Mouse (Mus musculus): ENCODE data around the gene Cltb. TPM values are rescaled to one million over a fixed set of nuclear protein-coding genes. Genes with fewer than 3 reads are reported as not detected.

Cltb gene
- polyA plus RNA-seq, 1 experiment from 2014 or later, result 55.7 TPM

DNA sequence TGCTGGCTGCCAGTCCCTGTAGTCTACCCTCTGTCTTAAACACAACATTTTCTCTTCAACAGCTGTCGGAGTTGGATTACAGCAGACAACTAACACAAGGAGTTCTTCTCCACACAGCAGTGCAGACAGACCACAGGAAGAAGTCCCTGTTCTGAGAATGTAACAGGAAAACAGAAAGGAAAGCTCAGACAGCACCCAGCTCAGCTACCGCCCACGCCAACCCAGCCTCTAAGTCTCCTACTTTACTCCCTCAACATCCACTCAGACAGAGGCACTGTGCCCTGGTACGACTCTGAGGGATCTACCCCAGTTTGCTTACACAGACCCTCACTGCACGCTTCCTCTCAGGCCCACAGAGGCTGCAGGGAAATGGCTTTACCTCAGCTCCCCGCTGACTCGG lies 50.5 kb downstream of the Cltb start:
- ATAC-seq (replicated peaks; ENCODE audit: insufficient number of reproducible peaks, insufficient read depth, low FRiP score, low read depth), result no peak
- Histone ChIP-seq H3K4me2 (no peak overlapping the region), H3K27ac (no peak overlapping the region), H3K27me3 (no peaks in the 10 kb centered on the region), H3K4me3 (no peak overlapping the region), H3K4me1 (replicated peaks) (peaks cover 12% of the 10 kb centered on the region), H3K9me3 (replicated peaks) (no peaks in the 10 kb centered on the region), H3K36me3 (peaks cover 58% of the 10 kb centered on the region), H3K9ac (no peak overlapping the region)
- WGBS, result 93% methylated on average over 7 of the region's 7 CpGs

DNA sequence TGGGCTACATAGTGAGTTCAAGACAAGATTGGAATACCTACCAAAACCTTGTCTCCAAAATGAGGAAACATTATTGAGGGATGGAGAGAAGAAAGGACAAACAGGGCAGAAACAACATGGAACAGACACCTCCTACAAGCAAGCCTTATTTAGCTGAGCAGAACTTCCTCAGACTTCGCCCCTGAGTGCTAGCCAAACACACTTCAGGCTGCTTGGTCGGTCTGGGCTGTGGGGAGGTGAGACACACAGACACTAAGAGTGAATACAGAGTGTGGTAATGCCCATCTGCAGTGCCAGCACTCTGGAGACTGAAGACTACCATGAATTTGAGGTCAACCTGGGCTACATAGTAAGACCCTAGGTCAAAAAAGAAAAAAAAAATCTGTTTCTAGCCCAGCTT lies 51.5 kb downstream of the Cltb start:
- WGBS, result 91% methylated on average over 2 of the region's 2 CpGs
- Histone ChIP-seq H3K9ac (no peak overlapping the region), H3K9me3 (replicated peaks) (no peaks in the 10 kb centered on the region), H3K27ac (no peak overlapping the region), H3K4me1 (replicated peaks) (peaks cover 9% of the 10 kb centered on the region), H3K36me3 (peaks cover 62% of the 10 kb centered on the region), H3K4me2 (no peak overlapping the region), H3K27me3 (no peaks in the 10 kb centered on the region), H3K4me3 (no peak overlapping the region)
- no peak for ATAC-seq (replicated peaks; ENCODE audit: insufficient number of reproducible peaks, insufficient read depth, low FRiP score, low read depth)

DNA sequence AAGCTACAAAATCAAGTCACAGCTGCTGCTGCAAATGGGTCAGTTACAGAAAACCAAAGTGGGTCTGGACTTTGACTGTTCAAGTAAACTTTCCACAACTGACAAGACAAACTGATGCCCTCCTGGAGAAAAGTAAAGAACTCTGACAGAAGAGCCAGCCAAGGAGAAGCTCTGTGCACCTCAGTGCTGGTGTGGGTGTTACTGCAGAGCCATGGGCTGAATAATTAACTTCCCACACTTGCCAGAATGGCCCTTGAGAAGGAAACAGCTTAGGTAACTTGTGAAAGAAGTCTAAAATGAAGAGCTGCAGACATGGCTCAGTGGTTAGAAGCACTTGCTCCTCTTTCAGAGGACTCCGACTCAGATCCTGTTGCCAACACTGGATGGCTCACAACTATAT lies 53.5 kb downstream of the Cltb start:
- Histone ChIP-seq H3K4me1 (replicated peaks) (no peaks in the 10 kb centered on the region), H3K27me3 (no peaks in the 10 kb centered on the region), H3K9ac (no peak overlapping the region), H3K36me3 (peaks cover 79% of the 10 kb centered on the region), H3K27ac (no peak overlapping the region), H3K4me3 (no peak overlapping the region), H3K9me3 (replicated peaks) (no peaks in the 10 kb centered on the region), H3K4me2 (no peak overlapping the region)
- WGBS, result 93% methylated on average over 1 of the region's 1 CpGs
- ATAC-seq (replicated peaks; ENCODE audit: insufficient number of reproducible peaks, insufficient read depth, low FRiP score, low read depth), result no peak

DNA sequence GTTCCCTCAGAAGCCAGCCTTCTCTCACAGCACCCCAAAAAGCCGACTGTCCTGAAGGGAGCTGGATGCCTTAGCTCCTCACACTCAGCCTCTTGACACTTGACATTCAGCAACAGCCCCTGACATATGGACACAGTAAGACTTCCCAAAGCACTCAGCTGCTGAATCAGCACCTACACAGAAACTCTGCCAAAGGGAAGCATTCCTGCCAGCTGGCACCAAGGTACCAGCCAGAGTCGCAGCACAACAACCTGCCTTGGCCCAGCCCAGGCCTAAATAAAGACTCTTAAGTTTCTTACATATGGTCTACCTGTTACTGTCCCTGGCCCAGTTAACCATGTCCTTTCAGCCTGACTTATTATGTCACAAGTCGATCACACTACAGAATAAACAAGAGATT lies 54.3 kb downstream of the Cltb start:
- H3K27me3 ChIP-seq, result no peaks in the 10 kb centered on the region
- no peak overlapping the region for H3K4me2 ChIP-seq
- no peaks in the 10 kb centered on the region for H3K4me1 ChIP-seq (replicated peaks)
- H3K9me3 ChIP-seq (replicated peaks), result no peaks in the 10 kb centered on the region
- H3K4me3 ChIP-seq, result no peak overlapping the region
- peaks cover 88% of the 10 kb centered on the region for H3K36me3 ChIP-seq
- H3K9ac ChIP-seq, result no peak overlapping the region
- no peak for ATAC-seq (replicated peaks; ENCODE audit: insufficient number of reproducible peaks, insufficient read depth, low FRiP score, low read depth)
- 78% methylated on average over 3 of the region's 3 CpGs for WGBS
- no peak overlapping the region for H3K27ac ChIP-seq

DNA sequence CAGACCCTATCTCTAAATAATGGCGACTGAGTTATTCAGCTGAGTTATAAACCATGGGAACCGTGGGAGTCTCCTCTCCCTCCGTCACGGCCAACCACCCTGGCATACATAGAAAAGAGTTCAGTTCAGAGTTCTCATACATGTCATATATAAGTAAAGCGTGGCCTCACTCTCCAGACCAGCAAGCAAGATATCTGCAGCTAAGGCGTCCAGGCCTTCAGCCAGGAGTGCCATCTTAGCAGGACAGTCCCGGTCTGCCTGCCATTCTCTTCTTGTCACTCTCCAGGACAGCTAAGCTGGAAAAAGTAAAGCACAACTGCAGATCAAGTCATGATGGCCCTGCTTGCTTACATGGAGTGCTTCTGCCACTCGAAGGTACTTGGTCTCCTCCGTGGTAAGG lies 55.0 kb downstream of the Cltb start:
- WGBS, result 90% methylated on average over 9 of the region's 9 CpGs
- Histone ChIP-seq H3K27ac (no peak overlapping the region), H3K27me3 (no peaks in the 10 kb centered on the region), H3K4me3 (no peak overlapping the region), H3K4me1 (replicated peaks) (no peaks in the 10 kb centered on the region), H3K4me2 (no peak overlapping the region), H3K36me3 (peaks cover 89% of the 10 kb centered on the region), H3K9me3 (replicated peaks) (no peaks in the 10 kb centered on the region), H3K9ac (no peak overlapping the region)
- ATAC-seq (replicated peaks; ENCODE audit: insufficient number of reproducible peaks, insufficient read depth, low FRiP score, low read depth), result no peak

DNA sequence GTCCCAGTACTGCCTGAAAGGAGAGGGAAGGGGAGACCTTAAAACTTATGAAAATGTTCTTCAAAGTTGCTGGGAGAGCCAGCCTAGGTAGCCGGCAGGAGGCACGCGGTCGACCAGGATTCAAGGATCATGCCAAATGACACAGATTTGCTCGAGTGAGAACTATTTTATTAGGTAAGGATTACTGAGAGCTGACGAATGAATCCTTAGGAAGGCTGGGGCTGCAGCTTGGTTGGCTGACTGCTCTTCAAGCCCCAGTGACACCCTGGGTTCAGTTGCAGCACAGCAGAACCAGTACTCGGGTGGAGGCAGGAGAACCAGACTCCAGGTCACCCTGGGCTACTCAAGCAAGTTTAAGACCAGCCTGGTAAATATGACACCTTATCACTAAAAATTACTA lies 63.1 kb downstream of the Cltb start:
- Histone ChIP-seq H3K4me1 (replicated peaks) (no peaks in the 10 kb centered on the region), H3K27ac (no peak overlapping the region), H3K36me3 (peaks cover 55% of the 10 kb centered on the region), H3K27me3 (no peaks in the 10 kb centered on the region), H3K9me3 (replicated peaks) (no peaks in the 10 kb centered on the region), H3K4me3 (no peak overlapping the region), H3K9ac (no peak overlapping the region), H3K4me2 (no peak overlapping the region)
- no peak for ATAC-seq (replicated peaks; ENCODE audit: insufficient number of reproducible peaks, insufficient read depth, low FRiP score, low read depth)
- WGBS, result 84% methylated on average over 7 of the region's 7 CpGs

Small RNAs within 50 kb of the gene (microRNA-seq; reads per million reads assigned to microRNA genes)
- not detected for gene Gm24195

Other genes with a start within 250 kb of the Cltb start
- gene Cplx2, start 240.0 kb downstream of the Cltb start, polyA plus RNA-seq (2015; fragmentation: Nextera tagmentation; extraction: Ambion mirVana), result 1.9 and 2.2 TPM in 2 replicates
- 62.0 and 74.9 TPM in 2 replicates for gene Thoc3, start 142.5 kb downstream of the Cltb start, polyA plus RNA-seq (2015; fragmentation: Nextera tagmentation; extraction: Ambion mirVana)
- gene Simc1, start 107.6 kb downstream of the Cltb start, polyA plus RNA-seq (2015; fragmentation: Nextera tagmentation; extraction: Ambion mirVana), result 3.4 and 4.6 TPM in 2 replicates
- 111 and 124 TPM in 2 replicates for gene 4833439L19Rik, start 45.9 kb downstream of the Cltb start, polyA plus RNA-seq (2015; fragmentation: Nextera tagmentation; extraction: Ambion mirVana)
- gene Arl10, start 36.3 kb downstream of the Cltb start, polyA plus RNA-seq (2015; fragmentation: Nextera tagmentation; extraction: Ambion mirVana), result 16.4 and 21.1 TPM in 2 replicates
- 45.5 and 52.0 TPM in 2 replicates for gene Nop16, start 21.3 kb downstream of the Cltb start, polyA plus RNA-seq (2015; fragmentation: Nextera tagmentation; extraction: Ambion mirVana)
- 246 and 315 TPM in 2 replicates for gene Higd2a, start 21.1 kb downstream of the Cltb start, polyA plus RNA-seq (2015; fragmentation: Nextera tagmentation; extraction: Ambion mirVana)
- gene Faf2, start 10.4 kb upstream of the Cltb start, polyA plus RNA-seq (2015; fragmentation: Nextera tagmentation; extraction: Ambion mirVana), result 38.3 and 48.9 TPM in 2 replicates
- gene Rnf44, start 82.6 kb upstream of the Cltb start, polyA plus RNA-seq (2015; fragmentation: Nextera tagmentation; extraction: Ambion mirVana), result 48.8 and 52.9 TPM in 2 replicates
- 0.04 and 0.06 TPM in 2 replicates for gene Cdhr2, start 90.1 kb upstream of the Cltb start, polyA plus RNA-seq (2015; fragmentation: Nextera tagmentation; extraction: Ambion mirVana)
- gene Gprin1, start 138.5 kb upstream of the Cltb start, polyA plus RNA-seq (2015; fragmentation: Nextera tagmentation; extraction: Ambion mirVana), result 0.05 and 0.32 TPM in 2 replicates
- not detected in 2 replicates for gene Sncb, start 155.3 kb upstream of the Cltb start, polyA plus RNA-seq (2015; fragmentation: Nextera tagmentation; extraction: Ambion mirVana)
- not detected in 2 replicates for gene Eif4e1b, start 172.7 kb upstream of the Cltb start, polyA plus RNA-seq (2015; fragmentation: Nextera tagmentation; extraction: Ambion mirVana)
- gene Tspan17, start 178.0 kb upstream of the Cltb start, polyA plus RNA-seq (2015; fragmentation: Nextera tagmentation; extraction: Ambion mirVana), result 4.4 and 7.3 TPM in 2 replicates

Measured in heart, embryonic 15.5 days (tissue).